Mouse (Mus musculus): ENCODE results near the gene Alg14.

Gene Alg14

DNA sequence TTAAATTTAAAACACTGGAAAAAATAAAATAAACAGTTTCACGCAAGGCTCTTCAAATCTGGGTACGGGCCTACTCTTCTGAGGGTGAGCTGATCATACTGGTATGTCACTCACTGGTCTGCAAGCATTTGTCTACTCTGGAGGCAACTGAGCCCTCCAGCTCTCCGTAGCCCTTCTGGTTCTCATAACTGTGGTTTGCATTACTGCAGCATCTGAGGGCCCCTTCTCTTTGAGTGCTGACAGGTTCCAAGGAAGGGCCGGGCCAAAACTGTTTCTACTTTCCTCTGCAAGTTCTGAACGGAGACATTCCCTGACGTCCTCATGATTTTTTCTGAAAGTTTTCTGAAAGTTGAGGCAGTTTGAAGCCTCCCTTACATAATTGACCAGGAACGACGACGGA, 115.8 kb downstream of the Alg14 start:
- DNase-seq (ENCODE audit: low spot score) = no peak

DNA sequence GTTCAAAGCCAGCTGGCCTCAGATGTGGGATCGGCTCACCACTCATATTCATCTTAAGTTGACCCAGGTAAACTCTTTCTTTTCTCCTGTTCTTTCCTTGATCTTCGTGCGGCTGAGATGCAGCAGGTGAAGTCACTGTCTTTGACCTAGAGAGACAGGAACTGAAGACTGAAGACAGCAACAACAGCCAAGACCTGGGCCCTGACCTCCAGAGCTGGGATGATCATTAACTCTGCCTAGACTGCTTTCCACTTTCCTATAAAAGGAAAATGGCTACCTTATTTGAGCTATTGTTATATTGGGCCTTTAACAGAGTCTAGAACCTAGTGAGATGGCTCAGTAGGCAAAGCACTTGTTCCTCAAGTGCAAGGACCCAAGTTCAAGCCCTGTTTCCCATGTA, 116.8 kb downstream of the Alg14 start:
- no peak for DNase-seq (ENCODE audit: low spot score)

DNA sequence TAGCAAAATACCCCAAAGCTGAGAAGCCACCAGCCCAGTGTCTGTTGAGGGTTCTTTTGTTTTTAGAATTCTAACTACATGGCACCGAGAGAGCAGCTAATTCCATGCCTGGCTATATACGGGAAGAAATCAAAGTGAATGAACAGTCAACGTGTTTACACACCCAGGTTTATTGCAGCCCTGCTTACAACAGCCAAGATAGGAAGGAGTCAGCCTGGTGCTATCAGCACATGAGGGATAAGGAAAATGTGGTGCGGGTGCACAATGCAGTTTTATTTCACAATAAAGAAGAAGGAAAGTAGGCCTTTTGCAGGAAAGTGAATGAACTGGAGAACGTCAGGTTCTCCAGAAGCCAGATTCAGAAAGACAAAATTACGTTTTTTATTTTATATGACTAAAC, 119.9 kb downstream of the Alg14 start:
- DNase-seq (ENCODE audit: low spot score) = no peak

All from ovary, adult 18-20 months (tissue).